Mouse (Mus musculus): ENCODE data around the gene Gpr180. TPM values are rescaled to one million over a fixed set of nuclear protein-coding genes. Genes with fewer than 3 reads are reported as not detected.

Gpr180 gene
- polyA plus RNA-seq, 1 experiment from 2014 or later: 29.9 TPM

DNA sequence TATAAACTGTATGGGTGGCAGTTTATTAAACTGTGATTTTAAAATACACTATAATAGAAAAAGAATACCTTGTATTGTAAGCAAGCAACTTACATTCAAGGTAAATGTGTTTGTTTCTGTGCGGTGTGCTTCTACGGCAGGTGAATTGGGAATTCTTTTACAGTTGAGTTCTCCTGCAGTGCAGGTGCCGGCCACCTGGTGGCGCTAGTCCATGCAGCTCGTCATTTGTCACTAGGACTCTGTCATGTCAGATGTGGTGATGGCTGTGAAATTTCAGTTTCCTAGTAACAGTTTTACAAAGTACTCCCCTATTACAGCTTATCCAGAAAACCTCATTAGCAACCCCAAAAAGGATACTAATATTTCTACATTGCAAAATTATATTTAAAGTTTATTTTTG is 20.2 kb downstream of the Gpr180 start:
- no peaks in the 10 kb centered on the region for H3K9me3 ChIP-seq
- no peak overlapping the region for H3K27ac ChIP-seq
- ATAC-seq (ENCODE audit: low FRiP score): no peak
- peaks cover 61% of the 10 kb centered on the region for H3K36me3 ChIP-seq (replicated peaks)
- no peak overlapping the region for H3K4me3 ChIP-seq (replicated peaks)
- 20% methylated on average over 5 of the region's 5 CpGs for WGBS
- H3K4me2 ChIP-seq: no peak overlapping the region
- H3K4me1 ChIP-seq: no peaks in the 10 kb centered on the region
- H3K9ac ChIP-seq: no peak overlapping the region
- H3K27me3 ChIP-seq: no peaks in the 10 kb centered on the region

DNA sequence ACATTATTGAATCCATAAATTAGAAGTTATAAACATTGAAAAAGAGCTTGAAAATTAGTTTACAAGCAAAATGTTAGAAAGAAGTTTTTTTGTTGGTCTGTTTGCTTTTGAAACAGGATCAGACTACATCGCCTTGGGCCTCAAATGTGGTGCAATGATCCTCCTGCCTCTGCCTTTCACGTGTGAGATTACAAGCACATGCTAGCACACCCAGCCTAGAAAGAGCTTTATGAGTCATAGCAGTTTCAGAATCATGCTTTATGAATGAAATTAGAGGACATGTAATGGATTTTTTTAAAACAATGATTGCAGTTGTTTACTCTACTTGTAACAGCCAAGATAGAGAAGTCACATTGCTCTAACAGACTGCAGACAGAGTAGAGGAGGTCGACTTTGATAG is 24.8 kb downstream of the Gpr180 start:
- H3K27me3 ChIP-seq: no peaks in the 10 kb centered on the region
- peaks cover 51% of the 10 kb centered on the region for H3K36me3 ChIP-seq (replicated peaks)
- H3K4me3 ChIP-seq (replicated peaks): no peak overlapping the region
- 91% methylated on average over 3 of the region's 3 CpGs for WGBS
- no peaks in the 10 kb centered on the region for H3K4me1 ChIP-seq
- H3K9me3 ChIP-seq: no peaks in the 10 kb centered on the region
- no peak overlapping the region for H3K4me2 ChIP-seq
- H3K27ac ChIP-seq: no peak overlapping the region
- no peak overlapping the region for H3K9ac ChIP-seq
- no peak for ATAC-seq (ENCODE audit: low FRiP score)

DNA sequence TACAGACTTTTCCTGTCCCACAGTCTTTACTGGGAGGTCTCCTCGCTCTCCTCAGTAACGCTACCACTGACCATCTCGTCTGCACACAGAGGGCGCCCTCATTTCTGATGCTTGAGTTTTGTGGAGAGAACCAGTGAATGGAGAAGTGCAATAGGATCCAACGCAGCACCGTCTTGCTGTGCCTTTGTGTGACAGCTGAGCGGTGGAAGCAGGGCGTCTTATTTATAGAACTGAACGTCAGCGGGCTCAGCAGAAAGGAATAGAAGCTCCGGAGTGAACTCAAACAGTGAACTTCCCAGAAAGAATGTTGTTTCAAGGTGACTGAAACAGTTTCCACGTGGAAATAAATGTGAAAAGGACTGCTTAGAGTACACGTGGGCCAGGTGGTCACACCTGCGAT is 25.7 kb downstream of the Gpr180 start:
- Histone ChIP-seq H3K4me2 (no peak overlapping the region), H3K9me3 (no peaks in the 10 kb centered on the region), H3K4me3 (replicated peaks) (no peak overlapping the region), H3K36me3 (replicated peaks) (peaks cover 51% of the 10 kb centered on the region), H3K9ac (no peak overlapping the region), H3K27me3 (no peaks in the 10 kb centered on the region), H3K4me1 (no peaks in the 10 kb centered on the region), H3K27ac (no peak overlapping the region)
- 0 out of 2 replicates have a peak, but pooled peaks have one; percentile 33 for ATAC-seq (ENCODE audit: low FRiP score)
- 60% methylated on average over 14 of the region's 14 CpGs for WGBS

DNA sequence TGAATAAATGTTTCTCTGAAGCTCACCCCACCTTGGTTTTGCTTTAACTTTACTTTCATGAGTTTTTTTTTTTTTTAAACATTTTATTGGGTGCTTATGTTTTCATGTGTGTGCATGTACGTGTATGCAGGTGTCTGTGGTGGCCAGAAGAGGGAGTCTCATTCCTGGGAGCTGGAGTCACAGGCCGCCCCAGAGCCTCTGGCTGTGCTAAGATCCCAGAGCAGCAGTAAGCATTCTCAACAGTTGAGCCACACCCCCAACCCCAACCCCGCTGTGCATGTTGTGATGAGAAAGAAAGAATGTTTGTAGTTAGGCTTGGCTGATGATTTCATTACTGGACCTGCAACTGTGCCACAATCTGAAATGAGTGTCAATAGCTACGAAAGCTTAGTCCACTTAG is 31.8 kb downstream of the Gpr180 start:
- Histone ChIP-seq H3K27ac (no peak overlapping the region), H3K36me3 (replicated peaks) (peaks cover 22% of the 10 kb centered on the region; the same call in 1 of the 2 replicates), H3K9me3 (no peaks in the 10 kb centered on the region), H3K9ac (no peak overlapping the region), H3K27me3 (no peaks in the 10 kb centered on the region), H3K4me3 (replicated peaks) (no peak overlapping the region), H3K4me1 (no peaks in the 10 kb centered on the region; the same call in 1 of the 2 replicates), H3K4me2 (no peak overlapping the region)
- no peak for ATAC-seq (ENCODE audit: low FRiP score)
- WGBS: 94% methylated on average over 4 of the region's 4 CpGs

DNA sequence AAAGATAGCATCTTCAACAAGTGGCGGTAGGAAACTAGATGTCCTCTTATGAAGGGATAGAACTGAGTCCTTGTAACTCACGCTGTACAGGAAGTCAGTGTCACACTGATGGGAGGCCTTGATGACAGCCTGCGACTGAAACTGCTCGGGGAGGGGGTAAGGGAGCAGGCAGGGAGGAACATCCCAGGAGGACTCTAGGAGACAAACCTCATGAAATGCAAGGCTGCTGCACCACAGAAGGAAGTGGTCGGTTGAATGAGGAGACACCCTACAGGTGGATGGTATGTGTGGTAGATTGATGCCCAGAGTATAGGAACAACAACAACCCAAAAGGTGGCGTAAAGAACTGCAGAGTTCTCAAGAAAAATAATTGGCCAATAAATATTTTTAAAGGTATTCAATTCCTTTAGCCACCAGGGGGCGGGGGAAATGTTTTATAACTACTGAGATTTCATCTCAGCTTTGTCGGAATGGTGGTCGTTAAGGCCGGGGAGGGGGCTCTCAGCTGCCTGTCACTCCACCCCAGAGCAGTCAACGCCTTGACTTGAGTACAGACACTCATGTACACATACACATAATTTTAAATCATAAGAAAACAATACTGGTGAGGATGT is 36.7 kb downstream of the Gpr180 start:
- Histone ChIP-seq H3K4me1 (no peaks in the 10 kb centered on the region; the same call in 1 of the 2 replicates), H3K36me3 (replicated peaks) (peaks cover 15% of the 10 kb centered on the region; the same call in 1 of the 2 replicates), H3K27ac (no peak overlapping the region), H3K4me2 (no peak overlapping the region), H3K9ac (no peak overlapping the region), H3K4me3 (replicated peaks) (no peak overlapping the region), H3K27me3 (no peaks in the 10 kb centered on the region), H3K9me3 (no peaks in the 10 kb centered on the region)
- no peak for ATAC-seq (ENCODE audit: low FRiP score)
- 75% methylated on average over 11 of the region's 11 CpGs for WGBS

DNA sequence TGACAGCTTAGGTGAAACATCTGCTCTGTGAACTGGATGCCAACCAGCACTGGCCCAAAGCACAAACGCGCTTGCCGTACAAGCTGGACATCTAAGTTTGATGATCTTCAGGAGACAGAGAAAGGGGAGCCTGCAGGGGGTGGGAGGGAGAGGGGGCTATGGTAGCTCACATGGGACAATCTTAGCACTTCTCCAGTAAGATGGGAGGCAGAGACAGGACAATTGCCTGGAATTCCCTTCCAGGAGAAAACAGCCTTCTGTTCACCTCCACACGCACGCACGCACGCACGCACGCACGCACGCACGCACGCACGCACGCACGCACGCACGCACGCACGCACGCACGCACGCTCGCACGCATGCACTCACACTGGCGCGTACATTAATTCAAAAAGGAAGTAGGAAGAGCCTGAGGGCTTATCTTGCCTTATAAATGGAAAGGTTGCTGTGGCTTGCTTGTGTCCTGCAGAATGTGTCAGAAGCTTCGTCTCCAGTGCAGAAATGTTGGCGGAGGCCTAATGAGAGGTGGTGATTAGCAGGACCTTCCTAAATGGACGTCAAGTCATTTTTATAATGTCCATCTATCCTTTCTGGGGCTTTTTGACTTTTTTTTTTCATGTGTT is 38.2 kb downstream of the Gpr180 start:
- no peak overlapping the region for H3K27ac ChIP-seq
- no peaks in the 10 kb centered on the region for H3K27me3 ChIP-seq
- WGBS: 92% methylated on average over 30 of the region's 30 CpGs
- no peaks in the 10 kb centered on the region for H3K9me3 ChIP-seq
- no peak overlapping the region for H3K4me2 ChIP-seq
- no peak for ATAC-seq (ENCODE audit: low FRiP score)
- H3K4me1 ChIP-seq: no peaks in the 10 kb centered on the region; the same call in 1 of the 2 replicates
- H3K9ac ChIP-seq: no peak overlapping the region
- H3K36me3 ChIP-seq (replicated peaks): no peaks in the 10 kb centered on the region
- no peak overlapping the region for H3K4me3 ChIP-seq (replicated peaks)

DNA sequence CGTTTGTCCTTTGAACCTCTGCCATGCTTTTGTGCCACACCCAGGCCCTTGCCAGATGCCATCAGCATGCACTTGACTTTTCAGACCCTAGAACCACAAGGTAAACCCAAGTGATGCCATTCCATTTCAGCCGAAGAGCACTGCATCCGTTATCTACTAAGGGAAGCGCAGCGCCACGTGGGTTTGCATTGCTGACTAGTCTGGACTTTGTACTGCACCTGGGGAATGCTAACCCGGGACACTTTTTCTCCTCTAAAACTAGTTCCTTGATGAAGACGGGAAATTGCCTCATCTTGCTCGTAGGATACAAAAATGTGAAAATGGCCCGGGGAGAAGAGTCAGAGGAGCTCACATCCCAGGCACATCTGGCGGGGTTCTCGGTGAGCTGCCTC is 38.7 kb downstream of the Gpr180 start:
- no peaks in the 10 kb centered on the region; the same call in 1 of the 2 replicates for H3K4me1 ChIP-seq
- H3K36me3 ChIP-seq (replicated peaks): no peaks in the 10 kb centered on the region
- H3K4me2 ChIP-seq: no peak overlapping the region
- H3K4me3 ChIP-seq (replicated peaks): no peak overlapping the region
- ATAC-seq (ENCODE audit: low FRiP score): no peak
- WGBS: 89% methylated on average over 12 of the region's 12 CpGs
- H3K9me3 ChIP-seq: no peaks in the 10 kb centered on the region
- H3K27ac ChIP-seq: no peak overlapping the region
- H3K9ac ChIP-seq: no peak overlapping the region
- H3K27me3 ChIP-seq: no peaks in the 10 kb centered on the region

DNA sequence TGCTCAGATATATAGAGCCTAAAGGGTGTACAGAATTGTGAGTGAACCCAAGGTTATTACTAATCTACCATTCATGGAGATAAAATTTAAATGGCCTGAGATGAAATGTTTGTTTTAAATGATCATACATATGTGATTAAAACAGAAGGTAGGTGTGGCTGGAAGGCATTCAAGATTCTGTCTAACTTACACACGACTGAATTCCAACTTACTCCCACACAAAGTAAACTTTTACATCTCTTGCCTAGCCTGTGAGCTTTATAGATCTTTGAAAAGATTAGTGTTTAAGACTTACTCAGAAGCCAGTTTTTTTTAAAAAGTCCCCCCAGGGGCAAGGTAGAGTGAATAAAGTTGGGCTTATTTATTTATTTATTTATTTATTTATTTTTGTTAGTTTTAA is 42.3 kb downstream of the Gpr180 start:
- no peak for ATAC-seq (ENCODE audit: low FRiP score)
- H3K4me3 ChIP-seq (replicated peaks): no peak overlapping the region
- no peaks in the 10 kb centered on the region for H3K9me3 ChIP-seq
- H3K36me3 ChIP-seq (replicated peaks): no peaks in the 10 kb centered on the region
- 46% methylated on average over 1 of the region's 1 CpGs for WGBS
- 0 out of 2 replicates have a peak overlapping the region, but pooled peaks have one; percentile 78 for H3K4me2 ChIP-seq
- no peak overlapping the region for H3K9ac ChIP-seq
- H3K27ac ChIP-seq: no peak overlapping the region
- H3K27me3 ChIP-seq: no peaks in the 10 kb centered on the region; the same call in 1 of the 2 replicates
- H3K4me1 ChIP-seq: no peaks in the 10 kb centered on the region; the same call in 1 of the 2 replicates

DNA sequence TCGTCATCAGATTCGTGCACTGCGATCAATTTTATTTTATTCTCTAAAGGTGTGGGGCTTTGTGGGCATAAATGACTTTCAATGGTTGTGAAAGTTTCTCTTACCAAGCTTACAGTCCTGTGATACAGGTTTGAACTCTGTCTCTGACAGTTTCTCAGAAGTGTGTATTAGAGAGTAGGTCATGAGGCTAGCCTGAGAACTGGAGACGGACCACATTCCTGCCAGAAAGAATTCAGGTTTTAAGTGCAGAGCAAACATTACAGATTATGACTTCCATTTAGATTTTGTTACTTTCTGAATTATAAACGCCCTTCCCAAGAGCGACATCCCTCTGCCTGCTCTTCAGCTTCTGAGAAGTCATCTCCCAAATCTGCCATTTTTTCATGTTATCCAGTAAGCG is 42.7 kb downstream of the Gpr180 start:
- H3K4me1 ChIP-seq: no peaks in the 10 kb centered on the region; the same call in 1 of the 2 replicates
- H3K27me3 ChIP-seq: no peaks in the 10 kb centered on the region; the same call in 1 of the 2 replicates
- H3K9ac ChIP-seq: peak overlapping the region; percentile 59
- peak overlapping the region; percentile 53 for H3K4me3 ChIP-seq (replicated peaks)
- WGBS: 32% methylated on average over 7 of the region's 7 CpGs
- H3K9me3 ChIP-seq: no peaks in the 10 kb centered on the region
- peak overlapping the region; percentile 65; the same call in 1 of the 2 replicates for H3K27ac ChIP-seq
- 0 out of 2 replicates have a peak, but pooled peaks have one; percentile 13 for ATAC-seq (ENCODE audit: low FRiP score)
- H3K36me3 ChIP-seq (replicated peaks): no peaks in the 10 kb centered on the region
- H3K4me2 ChIP-seq: peak overlapping the region; percentile 78

DNA sequence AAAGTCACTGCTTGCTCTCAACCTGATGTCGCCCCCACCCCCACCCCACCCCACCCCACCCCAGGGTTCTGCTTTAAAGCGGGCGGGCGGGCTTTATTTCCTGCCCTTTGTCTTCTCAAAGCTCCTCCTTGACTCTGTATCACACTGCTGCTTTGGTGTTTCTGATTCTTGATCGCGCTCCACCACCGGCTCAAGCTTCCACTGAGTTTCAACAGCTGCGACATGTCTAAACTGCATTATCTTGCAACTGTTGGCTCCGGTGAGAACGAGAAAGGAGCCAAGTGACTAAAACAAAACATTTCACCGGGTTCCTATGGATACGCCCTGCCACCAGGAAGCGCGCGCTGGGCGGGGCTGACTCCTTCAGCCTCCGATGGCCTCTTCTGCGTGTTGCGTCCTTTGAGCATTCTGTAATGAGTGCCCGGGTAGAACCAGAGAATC is 43.2 kb downstream of the Gpr180 start:
- peak overlapping the region; percentile 78 for H3K4me2 ChIP-seq
- ATAC-seq (ENCODE audit: low FRiP score): peak; percentile 87
- H3K36me3 ChIP-seq (replicated peaks): no peaks in the 10 kb centered on the region
- H3K4me1 ChIP-seq: no peaks in the 10 kb centered on the region; the same call in 1 of the 2 replicates
- under 1% methylated on average over 20 of the region's 20 CpGs for WGBS
- H3K27ac ChIP-seq: peak overlapping the region; percentile 65
- no peaks in the 10 kb centered on the region for H3K9me3 ChIP-seq
- no peaks in the 10 kb centered on the region; the same call in 1 of the 2 replicates for H3K27me3 ChIP-seq
- peak overlapping the region; percentile 53 for H3K4me3 ChIP-seq (replicated peaks)
- H3K9ac ChIP-seq: peak overlapping the region; percentile 59

DNA sequence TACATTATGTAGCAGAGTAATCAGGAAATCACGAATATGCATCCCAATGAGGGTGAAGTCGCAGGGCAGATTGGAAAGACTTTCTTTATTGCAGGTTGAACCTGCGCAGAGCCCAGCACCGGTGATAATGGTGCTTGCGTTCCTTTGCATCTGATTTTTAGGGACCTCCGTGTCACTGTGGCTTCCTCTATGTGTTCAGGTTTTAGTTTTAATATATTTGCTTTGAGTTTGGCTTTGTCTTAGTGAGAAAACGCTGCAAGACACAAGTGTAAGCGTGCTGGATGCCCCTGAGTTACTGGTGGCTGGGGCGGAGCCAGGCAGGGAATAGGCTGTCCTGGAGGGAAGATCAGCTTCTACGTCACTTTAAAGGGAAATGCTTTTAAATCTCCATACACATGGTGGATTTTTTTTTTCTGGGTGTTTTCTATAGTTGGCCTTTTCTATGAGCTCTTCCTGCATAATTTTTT is 43.8 kb downstream of the Gpr180 start:
- no peaks in the 10 kb centered on the region; the same call in 1 of the 2 replicates for H3K4me1 ChIP-seq
- WGBS: 3% methylated on average over 10 of the region's 10 CpGs
- peak overlapping the region; percentile 53 for H3K4me3 ChIP-seq (replicated peaks)
- no peaks in the 10 kb centered on the region for H3K36me3 ChIP-seq (replicated peaks)
- peak overlapping the region; percentile 65; the same call in 1 of the 2 replicates for H3K27ac ChIP-seq
- H3K27me3 ChIP-seq: no peaks in the 10 kb centered on the region; the same call in 1 of the 2 replicates
- peak; percentile 87 for ATAC-seq (ENCODE audit: low FRiP score)
- H3K9ac ChIP-seq: peak overlapping the region; percentile 59; the same call in 1 of the 2 replicates
- no peaks in the 10 kb centered on the region for H3K9me3 ChIP-seq
- peak overlapping the region; percentile 78 for H3K4me2 ChIP-seq

DNA sequence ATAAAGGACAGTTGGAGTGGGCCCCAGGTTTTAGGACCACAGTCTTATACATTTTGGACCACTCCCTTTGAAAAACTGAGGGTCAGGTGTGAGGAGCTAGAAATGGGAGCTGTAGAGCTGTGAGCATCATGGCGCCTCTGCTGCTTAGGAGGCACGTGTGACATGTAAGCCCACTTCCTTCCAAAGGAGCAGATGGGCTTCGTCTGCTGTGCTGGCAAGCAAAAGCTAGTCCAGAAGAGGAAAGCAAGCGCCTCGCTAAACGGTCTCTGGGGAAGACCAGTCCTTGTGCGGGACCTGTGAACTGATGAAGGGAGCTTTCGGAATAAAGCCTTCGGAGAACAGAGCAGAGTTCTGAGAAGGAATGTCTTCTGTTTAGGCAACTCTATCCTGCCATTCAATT is 54.5 kb downstream of the Gpr180 start:
- Histone ChIP-seq H3K4me3 (replicated peaks) (no peak overlapping the region), H3K27me3 (peaks cover 31% of the 10 kb centered on the region), H3K9ac (no peak overlapping the region), H3K9me3 (no peaks in the 10 kb centered on the region), H3K4me1 (peaks cover 12% of the 10 kb centered on the region), H3K36me3 (replicated peaks) (no peaks in the 10 kb centered on the region), H3K27ac (no peak overlapping the region), H3K4me2 (no peak overlapping the region)
- WGBS: 90% methylated on average over 9 of the region's 9 CpGs
- ATAC-seq (ENCODE audit: low FRiP score): no peak

All from forebrain, embryonic 12.5 days (tissue).